Mouse (Mus musculus): ENCODE results near the gene Kdelr3.

Kdelr3 gene

DNA sequence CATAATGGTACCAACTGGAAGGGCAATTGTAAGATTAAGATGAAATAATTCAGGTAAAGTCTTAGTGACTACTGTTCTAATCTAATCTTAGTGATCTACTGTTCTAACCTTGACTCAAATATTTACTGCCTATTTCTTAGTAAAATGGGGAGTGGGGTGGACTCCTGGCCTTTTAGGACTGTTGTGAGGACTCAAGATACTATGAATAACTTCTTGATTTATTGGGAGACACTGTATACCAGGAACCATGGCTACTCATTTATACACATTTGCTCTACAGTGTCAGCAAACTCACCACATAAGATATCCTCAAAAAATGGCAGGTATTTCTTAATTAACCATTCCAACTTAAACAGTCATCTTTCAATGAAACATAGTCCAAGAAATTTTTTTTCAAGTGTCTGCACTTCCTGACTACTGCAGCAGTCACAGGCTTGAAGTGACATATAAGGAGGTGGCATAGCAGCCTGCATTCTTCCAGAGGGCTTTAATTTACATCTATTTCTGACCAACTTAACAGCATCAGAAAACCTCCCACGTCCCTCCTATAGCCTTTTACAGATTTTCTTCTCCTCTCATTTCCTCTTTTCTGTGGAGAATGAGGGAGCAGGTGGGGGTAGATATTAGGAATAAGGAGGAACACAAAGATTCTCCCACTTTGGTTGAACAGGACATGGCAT lies 59.5 kb downstream of the Kdelr3 start:
- DNase-seq (ENCODE audit: low spot score in 2 of 2), result no peak

DNA sequence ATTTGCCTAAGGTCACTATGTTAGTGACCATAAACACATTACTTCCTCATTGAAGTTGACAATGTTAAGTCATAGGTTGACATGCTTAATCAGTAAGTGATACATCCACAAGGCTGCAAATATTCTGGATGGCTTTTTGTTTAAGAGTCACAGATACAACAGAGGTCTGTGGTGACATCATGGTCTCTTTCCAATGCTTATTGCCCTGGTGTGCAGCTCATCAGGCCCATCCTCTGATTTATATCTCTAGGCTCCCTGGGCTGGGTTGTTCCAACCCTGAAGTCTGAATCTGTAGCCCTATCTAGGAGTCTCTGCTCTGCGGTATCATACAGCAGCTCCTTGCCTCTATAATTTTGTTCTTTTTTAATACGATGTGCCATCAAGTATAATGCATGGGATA lies 60.7 kb downstream of the Kdelr3 start:
- DNase-seq (ENCODE audit: low spot score in 2 of 2), result no peak
